Mouse (Mus musculus) stomach, postnatal 0 days (tissue): ENCODE measurements around the gene Phf3. TPM values are rescaled to one million over a fixed set of nuclear protein-coding genes. Genes with fewer than 3 reads are reported as not detected.
A peak's percentile ranks its signal among the peaks of the same experiment; 100 is the strongest.
"Not testable (repeated sequence)": the region's sequence is repeated elsewhere in the genome, so short reads cannot be mapped to it uniquely, and the experiment has no call there.

Experiments used
- ATAC-seq: fragments of 200-750 bp; cut with Nextera tagmentation; 2 replicates; pipeline ENCODE4 v1.8.0; 2017; ENCODE audit not compliant: low FRiP score, low TSS enrichment
- DNase-seq: peaks from one replicate; pipeline ENCODE4 v3.0.0-alpha.2; 2016; ENCODE audit warnings: low spot score
- H3K27ac ChIP-seq: fragments of 300-500 bp; sonication (generic); replicated peaks from 2 replicates; pipeline ENCODE4 v1.5.1; 2014; ENCODE audit warnings: mild to moderate bottlenecking, control low read depth
- H3K27me3 ChIP-seq: fragments of 300-500 bp; sonication (generic); 2 replicates; pipeline ENCODE4 v1.6.1; 2014; ENCODE audit warnings: low read length; ENCODE audit not compliant: control insufficient read depth, insufficient read depth
- H3K36me3 ChIP-seq: fragments of 300-500 bp; sonication (generic); 2 replicates; pipeline ENCODE4 v1.6.1; 2014; ENCODE audit warnings: low read length, mixed read lengths; ENCODE audit not compliant: control insufficient read depth, insufficient read depth
- H3K4me1 ChIP-seq: fragments of 300-500 bp; sonication (generic); replicated peaks from 2 replicates; pipeline ENCODE4 v1.6.1; 2014; ENCODE audit warnings: antibody characterized with exemption; ENCODE audit not compliant: control insufficient read depth, insufficient read depth
- H3K4me2 ChIP-seq: fragments of 300-500 bp; sonication (generic); replicated peaks from 2 replicates; pipeline ENCODE4 v1.6.1; 2014; ENCODE audit warnings: low read depth, mild to moderate bottlenecking, control low read depth, moderate library complexity
- H3K4me3 ChIP-seq: fragments of 300-500 bp; sonication (generic); 2 replicates; pipeline ENCODE4 v1.5.1; 2014; ENCODE audit warnings: low read depth, low read length, control low read depth
- H3K9ac ChIP-seq: fragments of 300-500 bp; sonication (generic); 2 replicates; pipeline ENCODE4 v1.6.1; 2014; ENCODE audit warnings: mild to moderate bottlenecking, low read length, control low read depth, mixed read lengths
- H3K9me3 ChIP-seq: fragments of 300-500 bp; sonication (generic); 2 replicates; pipeline ENCODE4 v1.6.1; 2016; ENCODE audit warnings: low read length; ENCODE audit not compliant: control insufficient read depth
- CTCF ChIP-seq: IDR thresholded peaks from 2 replicates; pipeline ENCODE4 v1.5.1; 2016; ENCODE audit warnings: antibody characterized with exemption, low read depth, mild to moderate bottlenecking, moderate library complexity
- EP300 ChIP-seq: optimal IDR thresholded peaks from 2 replicates; pipeline ENCODE3; 2016; ENCODE audit warnings: antibody characterized with exemption
- WGBS: fragments of 180-500 bp; shearing (Covaris S2); extraction: QIAGEN DNeasy Blood & Tissue Kit; methylation state at CpG from one replicate; pipeline ENCODE4 v1.1.7; 2014; 5-methylcytosine and 5-hydroxymethylcytosine counted together
- polyA plus RNA-seq: library from polyadenylated mRNA; unstranded; fragments of >200 nt; fragmentation: Nextera tagmentation; extraction: Ambion mirVana; gene quantifications from 2 replicates; pipeline ENCODE4 v1.2.1, GENCODE M21; 2015

The Phf3 gene
- polyA plus RNA-seq, 1 experiment from 2014 or later = 15.0 TPM

DNA sequence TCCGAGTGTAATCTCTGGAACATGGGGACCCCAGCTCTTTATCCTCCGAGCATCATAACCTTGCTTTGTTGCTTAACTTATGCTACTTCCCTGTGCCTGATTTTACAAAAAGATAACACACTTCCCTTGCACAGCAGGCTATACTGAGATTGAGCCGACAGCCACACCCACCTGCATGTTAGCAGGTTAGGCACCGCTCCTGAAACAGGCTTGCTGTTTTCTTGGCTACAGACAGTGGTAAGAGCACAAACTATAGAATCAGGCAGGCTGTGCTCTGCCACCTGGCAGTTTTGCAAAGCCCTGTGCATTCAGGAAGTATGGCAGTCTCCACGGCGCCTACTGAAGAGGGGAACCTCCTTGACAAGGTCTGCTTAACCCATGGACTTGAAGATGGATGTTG, 100.1 kb downstream of the Phf3 start:
- no peak for ATAC-seq
- WGBS = 75% methylated on average over 6 of the region's 6 CpGs
- DNase-seq = no peak

DNA sequence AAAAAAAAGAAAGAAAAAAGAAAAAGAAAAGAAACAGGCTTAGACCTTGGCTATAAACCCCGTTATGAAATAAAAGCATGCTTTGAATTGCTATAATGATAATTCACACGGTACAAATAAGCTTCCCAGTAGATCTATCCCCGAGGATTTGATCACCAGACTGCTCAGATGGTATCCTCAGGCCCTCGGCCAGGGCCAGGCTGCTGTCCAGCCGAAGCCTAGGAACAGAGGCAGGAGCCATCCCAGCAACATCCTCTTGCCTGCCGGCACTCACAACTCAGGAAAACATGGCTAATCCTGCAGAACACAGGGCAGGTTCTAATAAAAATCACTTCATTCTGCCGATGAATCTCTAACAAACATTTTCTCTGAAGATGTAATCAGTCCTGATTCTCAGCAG, 100.9 kb downstream of the Phf3 start:
- Histone ChIP-seq H3K4me2 (no peak overlapping the region), H3K36me3 (no peaks in the 10 kb centered on the region), H3K27me3 (no peaks in the 10 kb centered on the region), H3K4me3 (no peak overlapping the region), H3K9ac (no peak overlapping the region), H3K27ac (no peak overlapping the region), H3K4me1 (no peaks in the 10 kb centered on the region), H3K9me3 (no peaks in the 10 kb centered on the region)
- no peak for TF ChIP-seq EP300
- no peak for TF ChIP-seq CTCF
- DNase-seq (no peak), ATAC-seq (no peak)
- 75% methylated on average over 7 of the region's 7 CpGs for WGBS

More for the DNA sequence above, 100.1 kb downstream of the Phf3 start:
- H3K4me3 ChIP-seq = no peak overlapping the region
- no peak overlapping the region for H3K27ac ChIP-seq
- no peaks in the 10 kb centered on the region for H3K27me3 ChIP-seq
- no peaks in the 10 kb centered on the region for H3K9me3 ChIP-seq
- no peaks in the 10 kb centered on the region for H3K36me3 ChIP-seq
- no peak for TF ChIP-seq EP300
- TF ChIP-seq CTCF = no peak
- no peak overlapping the region for H3K4me2 ChIP-seq
- H3K4me1 ChIP-seq = no peaks in the 10 kb centered on the region
- no peak overlapping the region for H3K9ac ChIP-seq

DNA sequence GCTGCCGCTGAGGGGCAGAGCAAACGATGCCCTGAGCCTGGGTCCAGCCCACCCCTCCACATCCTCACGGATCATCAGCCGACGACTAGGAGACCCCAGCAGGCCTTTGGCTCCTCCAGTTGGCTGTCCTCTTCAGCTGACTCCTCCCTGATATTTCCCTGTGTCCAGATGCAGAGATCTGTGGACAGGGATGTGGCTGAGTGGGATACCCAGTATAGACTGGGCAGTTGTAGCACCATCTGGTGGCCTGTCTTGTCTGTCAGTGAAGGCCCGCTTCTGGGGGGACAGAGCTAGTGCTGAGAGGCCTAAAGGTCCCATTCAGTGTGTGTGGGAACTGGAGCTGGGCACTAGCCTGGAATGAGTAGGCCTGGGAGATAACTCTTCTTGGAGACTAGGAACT, 101.9 kb downstream of the Phf3 start:
- no peaks in the 10 kb centered on the region for H3K9me3 ChIP-seq
- no peaks in the 10 kb centered on the region for H3K4me1 ChIP-seq
- H3K9ac ChIP-seq = no peak overlapping the region
- no peak overlapping the region for H3K4me3 ChIP-seq
- WGBS = 78% methylated on average over 6 of the region's 6 CpGs
- DNase-seq (no peak), ATAC-seq (peak; percentile 24; the same call in 1 of the 2 replicates)
- H3K4me2 ChIP-seq = no peak overlapping the region
- H3K36me3 ChIP-seq = no peaks in the 10 kb centered on the region
- H3K27ac ChIP-seq = no peak overlapping the region
- TF ChIP-seq CTCF (peak; percentile 57), EP300 (no peak)
- no peaks in the 10 kb centered on the region for H3K27me3 ChIP-seq

DNA sequence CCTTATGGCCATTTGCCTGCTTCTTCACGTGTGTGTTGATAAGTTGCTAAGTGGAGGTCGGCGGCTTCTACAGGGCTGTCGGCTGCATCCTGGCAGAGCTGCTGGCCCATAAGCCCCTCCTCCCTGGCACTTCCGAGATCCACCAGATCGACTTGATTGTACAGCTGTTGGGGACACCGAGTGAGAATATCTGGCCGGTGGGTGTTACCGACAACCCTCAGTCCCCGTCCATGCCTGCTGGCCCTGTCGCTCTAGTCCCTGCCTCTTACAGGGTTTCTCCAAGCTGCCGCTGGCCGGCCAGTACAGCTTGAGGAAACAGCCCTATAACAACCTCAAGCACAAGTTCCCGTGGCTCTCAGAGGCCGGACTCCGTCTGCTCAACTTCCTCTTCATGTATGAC, 103.1 kb downstream of the Phf3 start:
- 90% methylated on average over 11 of the region's 16 CpGs for WGBS

DNA sequence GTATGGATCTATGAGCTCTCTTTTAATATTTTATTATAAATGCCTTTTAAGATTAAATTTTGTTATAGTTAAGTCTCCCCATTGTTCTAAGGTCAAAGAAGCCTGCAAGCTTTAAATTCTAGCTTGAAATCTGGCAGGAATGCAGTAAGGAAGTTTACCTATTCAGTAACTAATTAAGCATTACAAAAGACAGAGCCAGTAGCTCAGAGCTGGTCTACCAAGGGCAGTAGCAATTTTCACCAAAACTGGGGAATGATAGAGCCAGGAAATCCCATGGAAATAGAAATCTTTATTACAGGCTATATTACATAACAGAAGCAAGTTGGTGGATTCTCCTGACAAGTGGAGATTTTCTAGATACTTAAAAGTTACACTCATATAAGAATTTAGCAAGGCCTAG, 116.9 kb downstream of the Phf3 start:
- no peak overlapping the region for H3K27ac ChIP-seq
- ATAC-seq = no peak
- H3K4me3 ChIP-seq = no peak overlapping the region
- no peak overlapping the region for H3K9ac ChIP-seq
- no peak overlapping the region for H3K4me2 ChIP-seq
- H3K27me3 ChIP-seq = no peaks in the 10 kb centered on the region
- H3K9me3 ChIP-seq = no peaks in the 10 kb centered on the region
- H3K4me1 ChIP-seq = no peaks in the 10 kb centered on the region
- DNase-seq = no peak
- TF ChIP-seq EP300 = no peak
- no peak for TF ChIP-seq CTCF
- H3K36me3 ChIP-seq = no peaks in the 10 kb centered on the region

More for the DNA sequence above, 103.1 kb downstream of the Phf3 start:
- not testable (repeated sequence) for H3K27me3 ChIP-seq, H3K9ac ChIP-seq, H3K4me2 ChIP-seq, ATAC-seq, H3K27ac ChIP-seq, H3K4me1 ChIP-seq, H3K4me3 ChIP-seq, DNase-seq, H3K9me3 ChIP-seq, H3K36me3 ChIP-seq

DNA sequence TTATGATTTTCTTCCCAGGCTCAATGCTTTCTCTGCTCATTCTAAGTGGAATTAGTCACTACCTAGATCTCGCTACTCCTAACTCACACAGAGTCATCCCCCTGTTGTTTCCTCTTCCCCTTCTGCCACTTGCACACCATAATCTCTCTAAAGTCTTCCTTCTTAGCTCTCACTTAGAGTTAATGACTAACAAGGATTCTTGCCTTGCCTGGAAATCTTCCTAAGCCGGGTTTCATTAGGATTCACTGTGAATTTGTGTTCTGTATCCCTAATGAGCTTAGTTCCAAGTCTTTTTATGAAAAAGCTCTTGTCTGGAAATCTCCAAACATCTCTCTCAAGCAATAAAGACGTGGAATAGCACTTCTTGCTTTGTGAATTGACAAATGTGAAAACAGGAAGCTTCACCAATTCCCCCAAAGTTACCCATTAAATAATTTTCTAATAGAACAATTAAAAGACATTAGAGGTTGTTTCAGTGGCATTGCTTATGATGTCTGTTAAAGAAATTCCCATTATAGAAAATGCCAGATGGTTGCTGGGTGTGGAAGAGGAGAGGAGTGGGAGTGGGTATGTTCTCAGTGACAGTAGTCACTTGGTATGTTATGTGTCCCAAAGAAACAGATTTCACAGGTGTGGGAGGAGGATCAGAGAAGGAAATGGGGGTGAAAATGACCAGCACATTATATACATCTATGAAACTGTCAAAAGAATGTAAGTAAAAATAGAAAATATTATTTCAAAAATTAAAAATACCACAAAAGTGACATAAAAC, 118.1 kb downstream of the Phf3 start:
- TF ChIP-seq EP300 (no peak), CTCF (no peak)
- H3K9me3 ChIP-seq = no peaks in the 10 kb centered on the region
- no peaks in the 10 kb centered on the region for H3K36me3 ChIP-seq
- no peak overlapping the region for H3K4me3 ChIP-seq
- no peak for ATAC-seq
- H3K4me2 ChIP-seq = no peak overlapping the region
- WGBS = 58% methylated on average over 3 of the region's 3 CpGs
- no peak for DNase-seq
- no peaks in the 10 kb centered on the region for H3K4me1 ChIP-seq
- H3K27me3 ChIP-seq = no peaks in the 10 kb centered on the region
- H3K9ac ChIP-seq = no peak overlapping the region
- H3K27ac ChIP-seq = no peak overlapping the region

Other genes starting within 250 kb of the Phf3 start
- not detected in 2 replicates for gene AC153137.1, start 104.0 kb upstream of the Phf3 start, polyA plus RNA-seq